Mouse (Mus musculus): ENCODE measurements around the gene Socs1. TPM values are rescaled to one million over a fixed set of nuclear protein-coding genes. Genes with fewer than 3 reads are reported as not detected.
A peak's percentile ranks its signal among the peaks of the same experiment; 100 is the strongest.

The Socs1 gene
- polyA plus RNA-seq, 1 experiment from 2014 or later = 4.0 TPM

GRCm38 (mm10) chr16:10782377-10783151 is 2.8 kb downstream of the Socs1 start:
- ATAC-seq (ENCODE audit: insufficient number of reproducible peaks, insufficient read depth, low FRiP score, low read depth) = no peak
- Histone ChIP-seq H3K36me3 (ENCODE audit: control insufficient read depth, insufficient read depth, low read length) (no peaks in the 10 kb centered on the region), H3K4me3 (ENCODE audit: control insufficient read depth in 1 of 2, insufficient read depth in 1 of 2, low read depth in 1 of 2, low read length in 2 of 2) (no peak overlapping the region; a peak in 1 of 4 replicates), H3K4me2 (ENCODE audit: low read length) (peak overlapping the region; percentile 94), H3K4me1 (ENCODE audit: control insufficient read depth in 2 of 2, insufficient read depth in 2 of 2, low read length in 2 of 2) (peaks cover 40 to 62% of the 10 kb centered on the region in 2 experiments), H3K27me3 (ENCODE audit: control insufficient read depth, insufficient read depth, low read length) (no peaks in the 10 kb centered on the region), H3K9me3 (ENCODE audit: control insufficient read depth, low read length) (no peaks in the 10 kb centered on the region), H3K27ac (replicated peaks in 1 of 2; ENCODE audit: control insufficient read depth in 1 of 2, insufficient read depth in 1 of 2, low read depth in 2 of 2, low read length in 2 of 2) (peak overlapping the region; percentile 64 to 84), H3K9ac (ENCODE audit: low read length) (peak overlapping the region; percentile 89)
- WGBS = 42% methylated on average over 6 of the region's 6 CpGs

DNA sequence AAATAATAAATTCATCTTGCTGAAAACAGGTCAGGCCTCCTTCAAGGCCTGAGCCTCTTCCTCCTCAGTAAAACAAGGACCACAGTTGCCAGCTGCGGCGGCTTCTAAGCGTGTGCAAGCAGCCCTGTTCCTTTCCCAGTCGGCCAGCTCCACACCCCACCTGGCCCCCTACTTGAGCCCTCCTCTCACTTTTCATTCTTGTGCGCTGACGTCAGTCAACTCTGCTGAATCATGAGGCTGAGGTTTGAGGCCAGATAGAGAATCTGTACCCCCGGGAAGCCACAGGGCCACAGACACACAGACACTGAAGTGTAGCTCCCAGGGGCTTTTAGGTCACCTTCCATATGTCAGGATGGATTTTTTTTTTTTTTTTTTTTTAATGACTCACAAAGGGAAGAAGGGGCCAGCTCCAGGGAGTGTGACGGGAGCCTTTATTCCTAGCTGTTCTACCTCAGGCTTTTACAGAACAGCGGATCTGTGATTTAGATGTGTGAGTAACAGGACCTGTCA is 3.4 kb downstream of the Socs1 start:
- no peak for ATAC-seq (ENCODE audit: insufficient number of reproducible peaks, insufficient read depth, low FRiP score, low read depth)
- Histone ChIP-seq H3K4me1 (ENCODE audit: control insufficient read depth in 2 of 2, insufficient read depth in 2 of 2, low read length in 2 of 2) (peaks cover 40 to 61% of the 10 kb centered on the region in 2 experiments), H3K4me2 (ENCODE audit: low read length) (peak overlapping the region; percentile 94), H3K9me3 (ENCODE audit: control insufficient read depth, low read length) (no peaks in the 10 kb centered on the region), H3K36me3 (ENCODE audit: control insufficient read depth, insufficient read depth, low read length) (no peaks in the 10 kb centered on the region), H3K4me3 (ENCODE audit: control insufficient read depth in 1 of 2, insufficient read depth in 1 of 2, low read depth in 1 of 2, low read length in 2 of 2) (no peak overlapping the region), H3K27me3 (ENCODE audit: control insufficient read depth, insufficient read depth, low read length) (no peaks in the 10 kb centered on the region), H3K27ac (replicated peaks in 1 of 2; ENCODE audit: control insufficient read depth in 1 of 2, insufficient read depth in 1 of 2, low read depth in 2 of 2, low read length in 2 of 2) (peak overlapping the region; percentile 64 to 84), H3K9ac (ENCODE audit: low read length) (peak overlapping the region; percentile 89)
- WGBS = 20% methylated on average over 9 of the region's 9 CpGs

- 0 out of 4 replicates have a peak overlapping the region, but pooled peaks of 1 of the 2 experiments have one; percentile 14 for H3K27ac ChIP-seq (replicated peaks in 1 of 2; ENCODE audit: control insufficient read depth in 1 of 2, insufficient read depth in 1 of 2, low read depth in 2 of 2, low read length in 2 of 2)
- H3K9me3 ChIP-seq (ENCODE audit: control insufficient read depth, low read length) = no peaks in the 10 kb centered on the region
- peaks cover 39 to 52% of the 10 kb centered on the region in 2 experiments for H3K4me1 ChIP-seq (ENCODE audit: control insufficient read depth in 2 of 2, insufficient read depth in 2 of 2, low read length in 2 of 2)
- no peaks in the 10 kb centered on the region for H3K36me3 ChIP-seq (ENCODE audit: control insufficient read depth, insufficient read depth, low read length)
- 78% methylated on average over 5 of the region's 5 CpGs for WGBS
- H3K9ac ChIP-seq (ENCODE audit: low read length) = peak overlapping the region; percentile 16; the same call in 1 of the 2 replicates
- H3K4me3 ChIP-seq (ENCODE audit: control insufficient read depth in 1 of 2, insufficient read depth in 1 of 2, low read depth in 1 of 2, low read length in 2 of 2) = no peak overlapping the region
- no peak overlapping the region for H3K4me2 ChIP-seq (ENCODE audit: low read length)
- no peaks in the 10 kb centered on the region for H3K27me3 ChIP-seq (ENCODE audit: control insufficient read depth, insufficient read depth, low read length)
- ATAC-seq (ENCODE audit: insufficient number of reproducible peaks, insufficient read depth, low FRiP score, low read depth) = no peak
Observed at GRCm38 (mm10) chr16:10780631-10781120, 4.7 kb downstream of the Socs1 start.

DNA sequence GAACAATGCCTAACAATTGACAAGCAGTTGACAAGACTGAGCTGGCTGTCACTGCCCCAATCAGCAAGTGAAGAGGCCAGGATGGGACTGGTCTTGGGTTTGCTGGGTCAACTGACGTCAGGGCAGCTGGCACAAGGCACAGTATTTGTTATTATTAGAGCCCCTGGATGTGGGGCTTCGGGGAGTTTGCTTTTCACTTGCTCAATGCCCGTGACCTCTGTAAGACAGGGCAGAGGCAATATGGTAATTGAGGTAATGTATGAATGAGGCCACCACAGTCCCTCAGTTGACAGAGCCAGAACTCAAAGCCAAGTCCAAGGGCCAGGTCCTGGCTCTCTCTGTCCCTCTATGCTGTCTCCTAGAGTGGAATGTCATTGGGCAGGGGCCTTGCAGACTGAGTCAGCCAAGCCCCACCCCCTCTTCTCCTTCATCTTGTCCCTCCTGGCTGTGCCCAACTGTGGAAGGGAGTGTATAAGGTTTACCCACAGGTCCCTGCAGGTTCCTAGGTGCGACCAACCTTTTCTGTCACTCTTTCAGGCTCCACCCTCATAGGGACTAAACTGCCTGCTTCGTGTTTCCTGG is 7.7 kb downstream of the Socs1 start:
- Histone ChIP-seq H3K4me3 (ENCODE audit: control insufficient read depth in 1 of 2, insufficient read depth in 1 of 2, low read depth in 1 of 2, low read length in 2 of 2) (no peak overlapping the region), H3K4me1 (ENCODE audit: control insufficient read depth in 2 of 2, insufficient read depth in 2 of 2, low read length in 2 of 2) (peaks cover 31 to 34% of the 10 kb centered on the region in 2 experiments), H3K27me3 (ENCODE audit: control insufficient read depth, insufficient read depth, low read length) (no peaks in the 10 kb centered on the region), H3K4me2 (ENCODE audit: low read length) (no peak overlapping the region), H3K27ac (replicated peaks in 1 of 2; ENCODE audit: control insufficient read depth in 1 of 2, insufficient read depth in 1 of 2, low read depth in 2 of 2, low read length in 2 of 2) (peak overlapping the region; percentile 58 to 62), H3K9ac (ENCODE audit: low read length) (no peak overlapping the region), H3K36me3 (ENCODE audit: control insufficient read depth, insufficient read depth, low read length) (no peaks in the 10 kb centered on the region), H3K9me3 (ENCODE audit: control insufficient read depth, low read length) (no peaks in the 10 kb centered on the region)
- no peak for ATAC-seq (ENCODE audit: insufficient number of reproducible peaks, insufficient read depth, low FRiP score, low read depth)
- WGBS = 50% methylated on average over 5 of the region's 5 CpGs

DNA sequence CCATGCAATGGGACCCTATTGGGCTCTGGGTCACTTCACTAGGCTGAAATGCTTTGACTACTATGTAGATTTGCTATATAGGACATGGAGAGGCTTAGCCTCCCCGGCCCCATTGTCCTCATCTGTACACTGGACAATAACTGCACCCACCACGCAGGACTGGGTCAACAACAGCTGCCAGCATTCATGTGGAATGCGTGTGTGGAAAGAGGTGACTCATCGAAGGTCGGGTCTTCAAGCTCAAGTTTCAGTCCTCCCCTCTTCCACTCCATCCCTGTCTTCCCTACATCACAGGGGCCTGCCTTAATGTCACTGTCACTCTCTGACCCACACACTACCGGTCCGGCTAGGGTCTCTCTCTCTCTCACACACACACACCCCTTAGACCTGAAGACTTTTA is 9.0 kb downstream of the Socs1 start:
- no peak for ATAC-seq (ENCODE audit: insufficient number of reproducible peaks, insufficient read depth, low FRiP score, low read depth)
- no peaks in the 10 kb centered on the region for H3K36me3 ChIP-seq (ENCODE audit: control insufficient read depth, insufficient read depth, low read length)
- no peak overlapping the region for H3K9ac ChIP-seq (ENCODE audit: low read length)
- H3K4me2 ChIP-seq (ENCODE audit: low read length) = no peak overlapping the region
- 43% methylated on average over 7 of the region's 7 CpGs for WGBS
- H3K4me3 ChIP-seq (ENCODE audit: control insufficient read depth in 1 of 2, insufficient read depth in 1 of 2, low read depth in 1 of 2, low read length in 2 of 2) = no peak overlapping the region
- peaks cover 20 to 23% of the 10 kb centered on the region in 2 experiments for H3K4me1 ChIP-seq (ENCODE audit: control insufficient read depth in 2 of 2, insufficient read depth in 2 of 2, low read length in 2 of 2)
- no peaks in the 10 kb centered on the region for H3K27me3 ChIP-seq (ENCODE audit: control insufficient read depth, insufficient read depth, low read length)
- no peak overlapping the region for H3K27ac ChIP-seq (replicated peaks in 1 of 2; ENCODE audit: control insufficient read depth in 1 of 2, insufficient read depth in 1 of 2, low read depth in 2 of 2, low read length in 2 of 2)
- H3K9me3 ChIP-seq (ENCODE audit: control insufficient read depth, low read length) = no peaks in the 10 kb centered on the region

GRCm38 (mm10) chr16:10774726-10775125 is 10.6 kb downstream of the Socs1 start:
- H3K9me3 ChIP-seq (ENCODE audit: control insufficient read depth, low read length) = no peaks in the 10 kb centered on the region
- 43% methylated on average over 4 of the region's 4 CpGs for WGBS
- no peaks in the 10 kb centered on the region for H3K27me3 ChIP-seq (ENCODE audit: control insufficient read depth, insufficient read depth, low read length)
- H3K36me3 ChIP-seq (ENCODE audit: control insufficient read depth, insufficient read depth, low read length) = no peaks in the 10 kb centered on the region
- no peak for ATAC-seq (ENCODE audit: insufficient number of reproducible peaks, insufficient read depth, low FRiP score, low read depth)
- H3K4me1 ChIP-seq (ENCODE audit: control insufficient read depth in 2 of 2, insufficient read depth in 2 of 2, low read length in 2 of 2) = peaks cover 20 to 21% of the 10 kb centered on the region in 2 experiments
- no peak overlapping the region for H3K27ac ChIP-seq (replicated peaks in 1 of 2; ENCODE audit: control insufficient read depth in 1 of 2, insufficient read depth in 1 of 2, low read depth in 2 of 2, low read length in 2 of 2)
- no peak overlapping the region for H3K9ac ChIP-seq (ENCODE audit: low read length)
- H3K4me2 ChIP-seq (ENCODE audit: low read length) = no peak overlapping the region
- no peak overlapping the region for H3K4me3 ChIP-seq (ENCODE audit: control insufficient read depth in 1 of 2, insufficient read depth in 1 of 2, low read depth in 1 of 2, low read length in 2 of 2)

DNA sequence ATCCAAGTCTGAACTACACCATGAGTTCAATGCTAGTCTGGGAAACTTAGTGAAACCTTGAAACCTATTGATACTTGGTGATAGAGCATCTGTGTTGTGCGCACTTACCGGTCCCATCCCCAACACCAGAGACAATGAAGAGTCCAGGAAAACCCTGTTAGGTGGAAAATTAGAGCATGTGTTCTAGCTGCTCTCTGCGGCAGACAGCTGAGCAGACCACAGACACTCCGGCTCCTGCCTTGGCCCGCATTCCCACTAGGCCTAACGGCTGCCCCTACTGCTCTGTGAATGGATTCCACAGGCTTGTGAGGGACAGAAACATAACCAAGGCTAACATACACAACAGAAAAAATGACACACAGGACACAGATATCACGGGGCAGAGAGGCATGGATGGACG is 11.8 kb downstream of the Socs1 start:
- Histone ChIP-seq H3K4me1 (ENCODE audit: control insufficient read depth in 2 of 2, insufficient read depth in 2 of 2, low read length in 2 of 2) (peaks cover 23 to 24% of the 10 kb centered on the region in 2 experiments), H3K9ac (ENCODE audit: low read length) (no peak overlapping the region), H3K4me2 (ENCODE audit: low read length) (no peak overlapping the region), H3K27me3 (ENCODE audit: control insufficient read depth, insufficient read depth, low read length) (no peaks in the 10 kb centered on the region), H3K9me3 (ENCODE audit: control insufficient read depth, low read length) (no peaks in the 10 kb centered on the region), H3K27ac (replicated peaks in 1 of 2; ENCODE audit: control insufficient read depth in 1 of 2, insufficient read depth in 1 of 2, low read depth in 2 of 2, low read length in 2 of 2) (no peak overlapping the region), H3K36me3 (ENCODE audit: control insufficient read depth, insufficient read depth, low read length) (no peaks in the 10 kb centered on the region), H3K4me3 (ENCODE audit: control insufficient read depth in 1 of 2, insufficient read depth in 1 of 2, low read depth in 1 of 2, low read length in 2 of 2) (no peak overlapping the region)
- no peak for ATAC-seq (ENCODE audit: insufficient number of reproducible peaks, insufficient read depth, low FRiP score, low read depth)
- 79% methylated on average over 8 of the region's 8 CpGs for WGBS
